Mouse (Mus musculus) liver, postnatal 0 days (tissue): ENCODE measurements around the gene Rbms3. TPM values are rescaled to one million over a fixed set of nuclear protein-coding genes. Genes with fewer than 3 reads are reported as not detected.

Experiments used
- ATAC-seq: fragments of 200-750 bp; cut with Nextera tagmentation; 2 replicates; pipeline ENCODE4 v1.8.0; 2017; ENCODE audit warnings: mild to moderate bottlenecking, moderate library complexity
- DNase-seq: peaks from one replicate; pipeline ENCODE4 v3.0.0-alpha.2; 2016
- H3K27ac ChIP-seq: fragments of 300-500 bp; sonication (generic); 2 replicates; pipeline ENCODE4 v1.5.1; 2014; ENCODE audit warnings: antibody characterized with exemption, moderate library complexity, mild to moderate bottlenecking, low read depth
- H3K27me3 ChIP-seq: fragments of 300-500 bp; sonication (generic); 2 replicates; pipeline ENCODE4 v1.6.1; 2014; ENCODE audit warnings: low read length, control low read depth, mixed read lengths; ENCODE audit not compliant: insufficient read depth
- H3K36me3 ChIP-seq: fragments of 300-500 bp; sonication (generic); replicated peaks from 2 replicates; pipeline ENCODE4 v1.6.1; 2014; ENCODE audit warnings: mild to moderate bottlenecking, control low read depth, low read length, moderate library complexity, mixed read lengths; ENCODE audit not compliant: insufficient read depth
- H3K4me1 ChIP-seq: fragments of 300-500 bp; sonication (generic); 2 replicates; pipeline ENCODE4 v1.6.1; 2014; ENCODE audit warnings: antibody characterized with exemption, mild to moderate bottlenecking, control low read depth; ENCODE audit not compliant: insufficient read depth
- H3K4me2 ChIP-seq: fragments of 300-500 bp; sonication (generic); 2 replicates; pipeline ENCODE4 v1.6.1; 2014; ENCODE audit warnings: low read depth, mild to moderate bottlenecking, low read length, moderate library complexity, mixed read lengths
- H3K4me3 ChIP-seq: fragments of 300-500 bp; sonication (generic); 2 replicates; pipeline ENCODE4 v1.5.1; 2014; ENCODE audit warnings: low read depth, low read length
- H3K9ac ChIP-seq: fragments of 300-500 bp; sonication (generic); replicated peaks from 2 replicates; pipeline ENCODE4 v1.6.1; 2014; ENCODE audit warnings: mild to moderate bottlenecking, moderate library complexity
- H3K9me3 ChIP-seq: fragments of 300-500 bp; sonication (generic); 2 replicates; pipeline ENCODE4 v1.6.1; 2016; ENCODE audit warnings: mild to moderate bottlenecking, control low read depth, low read length, mixed read lengths
- CTCF ChIP-seq: sonication (generic); IDR thresholded peaks from 2 replicates; pipeline ENCODE4 v1.5.1; 2016; ENCODE audit warnings: antibody characterized with exemption, low read depth
- EP300 ChIP-seq: IDR thresholded peaks from 2 replicates; pipeline ENCODE4 v1.6.1; 2016; ENCODE audit warnings: antibody characterized with exemption, low read depth, mild to moderate bottlenecking
- WGBS: fragments of 180-500 bp; shearing (Covaris S2); extraction: QIAGEN DNeasy Blood & Tissue Kit; methylation state at CpG from one replicate; pipeline ENCODE4 v1.1.7; 2014; ENCODE audit not compliant: insufficient replicate concordance; 5-methylcytosine and 5-hydroxymethylcytosine counted together
- polyA plus RNA-seq: library from polyadenylated mRNA; unstranded; fragments of >200 nt; fragmentation: Nextera tagmentation; extraction: Ambion mirVana; gene quantifications from 2 replicates; pipeline ENCODE4 v1.2.1, GENCODE M21; 2015

Gene Rbms3
- polyA plus RNA-seq, 1 experiment from 2014 or later = 2.8 TPM

GRCm38 (mm10) chr9:117259614-117260013 is 370.1 kb downstream of the Rbms3 start:
- ATAC-seq (no peak), DNase-seq (no peak)
- WGBS = 81% methylated on average over 5 of the region's 5 CpGs
- Histone ChIP-seq H3K27ac (no peak overlapping the region), H3K36me3 (no peaks in the 10 kb centered on the region), H3K9ac (no peak overlapping the region), H3K27me3 (no peaks in the 10 kb centered on the region), H3K9me3 (no peaks in the 10 kb centered on the region), H3K4me2 (no peak overlapping the region), H3K4me3 (no peak overlapping the region), H3K4me1 (no peaks in the 10 kb centered on the region)
- TF ChIP-seq CTCF (no peak), EP300 (no peak)

DNA sequence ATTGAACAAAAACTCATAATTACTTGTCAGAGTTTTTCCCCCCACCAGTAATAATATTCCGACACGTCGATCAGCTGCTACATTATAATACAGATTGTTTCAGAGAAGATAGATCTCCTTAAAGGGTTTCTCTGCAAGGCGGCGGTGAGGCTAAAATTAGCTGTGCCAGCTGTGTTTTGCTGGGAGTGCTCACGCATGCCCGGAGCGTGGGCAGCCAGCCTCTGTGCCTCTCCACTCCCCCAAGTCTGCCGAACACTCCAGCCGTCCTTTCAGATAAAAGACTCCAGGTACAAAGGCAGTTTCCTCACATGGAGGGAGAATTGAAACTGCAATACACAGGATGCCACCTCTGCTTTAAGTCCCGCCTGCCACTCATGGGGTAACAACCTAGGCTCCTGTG is 376.4 kb downstream of the Rbms3 start:
- ATAC-seq (no peak), DNase-seq (no peak)
- no peak overlapping the region for H3K4me3 ChIP-seq
- TF ChIP-seq CTCF (no peak), EP300 (no peak)
- H3K4me2 ChIP-seq = peak overlapping the region; percentile 68
- H3K36me3 ChIP-seq = no peaks in the 10 kb centered on the region
- H3K9me3 ChIP-seq = no peaks in the 10 kb centered on the region
- 60% methylated on average over 11 of the region's 11 CpGs for WGBS
- 0 out of 2 replicates have a peak, but pooled peaks cover 4% of the 10 kb centered on the region for H3K27me3 ChIP-seq
- 0 out of 2 replicates have a peak, but pooled peaks cover 5% of the 10 kb centered on the region for H3K4me1 ChIP-seq
- no peak overlapping the region for H3K9ac ChIP-seq
- H3K27ac ChIP-seq = no peak overlapping the region

- H3K4me3 ChIP-seq = peak overlapping the region; percentile 43
- H3K27ac ChIP-seq = no peak overlapping the region
- no peaks in the 10 kb centered on the region for H3K36me3 ChIP-seq
- under 1% methylated on average over 10 of the region's 10 CpGs for WGBS
- ATAC-seq = no peak
- H3K9ac ChIP-seq = peak overlapping the region; percentile 59; the same call in 1 of the 2 replicates
- 0 out of 2 replicates have a peak, but pooled peaks cover 5% of the 10 kb centered on the region for H3K4me1 ChIP-seq
- 0 out of 2 replicates have a peak, but pooled peaks cover 4% of the 10 kb centered on the region for H3K27me3 ChIP-seq
- no peaks in the 10 kb centered on the region for H3K9me3 ChIP-seq
- peak overlapping the region; percentile 68 for H3K4me2 ChIP-seq
- peak; percentile 19 for DNase-seq
- no peak for TF ChIP-seq EP300
- no peak for TF ChIP-seq CTCF
These were observed 377.3 kb downstream of the Rbms3 start for GRCm38 (mm10) chr9:117252411-117252861.

DNA sequence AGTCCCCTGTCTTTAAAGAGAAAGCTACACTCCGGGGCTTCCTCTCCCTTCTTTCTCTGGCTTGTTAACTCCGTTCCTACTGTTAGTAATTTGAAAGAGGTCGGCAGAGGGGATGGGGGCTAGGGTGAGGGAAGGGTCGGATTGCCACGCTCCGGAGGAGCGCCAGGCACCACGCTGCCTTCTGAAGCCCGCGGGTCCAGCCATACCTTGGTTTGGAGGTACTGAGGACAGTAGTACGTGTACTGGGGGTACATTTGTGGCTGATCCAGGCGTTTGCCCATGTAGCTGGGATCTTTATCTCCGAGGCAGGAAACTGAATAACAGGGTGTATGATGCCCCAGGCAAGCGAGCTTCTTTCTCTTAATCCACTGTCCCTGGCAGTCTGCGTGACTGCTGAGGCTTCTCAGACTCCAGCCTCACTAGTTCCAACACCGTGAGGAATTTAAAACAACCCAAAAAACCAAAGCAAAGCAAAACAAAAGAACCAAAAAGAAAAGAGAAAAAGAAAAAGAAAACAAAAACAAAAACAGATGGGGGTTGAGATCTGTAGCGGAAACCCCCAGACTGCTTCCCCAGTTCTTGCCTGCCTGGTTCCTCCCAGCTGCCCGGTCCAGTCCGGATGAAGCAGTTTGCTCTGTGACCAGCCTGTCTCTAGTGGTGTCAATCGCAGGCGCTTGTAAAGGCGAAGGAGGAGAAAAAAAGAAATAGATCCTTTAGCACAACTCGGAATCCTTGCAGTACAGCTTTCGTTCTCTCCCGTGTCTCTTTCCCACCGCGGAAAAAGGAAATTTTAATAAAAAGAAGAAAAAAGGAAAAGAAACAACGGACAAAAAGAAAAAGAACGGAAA is 378.0 kb downstream of the Rbms3 start:
- peak overlapping the region; percentile 68 for H3K4me2 ChIP-seq
- H3K27ac ChIP-seq = no peak overlapping the region
- ATAC-seq (peak; percentile 25; the same call in 1 of the 2 replicates), DNase-seq (peak; percentile 24)
- no peaks in the 10 kb centered on the region for H3K9me3 ChIP-seq
- no peaks in the 10 kb centered on the region for H3K36me3 ChIP-seq
- H3K9ac ChIP-seq = peak overlapping the region; percentile 59
- H3K4me3 ChIP-seq = peak overlapping the region; percentile 43
- 0 out of 2 replicates have a peak, but pooled peaks cover 5% of the 10 kb centered on the region for H3K4me1 ChIP-seq
- under 1% methylated on average over 29 of the region's 29 CpGs for WGBS
- TF ChIP-seq CTCF = no peak
- TF ChIP-seq EP300 = no peak
- H3K27me3 ChIP-seq = 0 out of 2 replicates have a peak, but pooled peaks cover 4% of the 10 kb centered on the region

GRCm38 (mm10) chr9:117250831-117251165 is 378.9 kb downstream of the Rbms3 start:
- 0 out of 2 replicates have a peak, but pooled peaks cover 4% of the 10 kb centered on the region for H3K27me3 ChIP-seq
- no peaks in the 10 kb centered on the region for H3K36me3 ChIP-seq
- WGBS = 43% methylated on average over 2 of the region's 2 CpGs
- peak overlapping the region; percentile 68; the same call in 1 of the 2 replicates for H3K4me2 ChIP-seq
- H3K4me3 ChIP-seq = peak overlapping the region; percentile 43
- DNase-seq = no peak
- no peak overlapping the region; the same call in 1 of the 2 replicates for H3K9ac ChIP-seq
- H3K4me1 ChIP-seq = 0 out of 2 replicates have a peak, but pooled peaks cover 5% of the 10 kb centered on the region
- ATAC-seq = no peak
- no peak overlapping the region for H3K27ac ChIP-seq
- no peaks in the 10 kb centered on the region for H3K9me3 ChIP-seq
- no peak for TF ChIP-seq CTCF
- no peak for TF ChIP-seq EP300
